In genomic region chr10:128179989-128180388, GRCm38 (mm10) we compare ENCODE assay signal across 8 mouse cellular contexts. TPM values are rescaled to one million over a fixed set of nuclear protein-coding genes. Genes with fewer than 3 reads are reported as not detected.
DNase-seq lines count a peak whose midpoint lies in the region; ATAC-seq lines count a peak whose summit lies in the region.

TSS of gene Rbms2 (minus strand) at chr10:128180297.

- H3K27me3 ChIP-seq in forebrain, embryonic 13.5 days, result no peaks in the 10 kb centered on the region
- H3K27me3 ChIP-seq in hindbrain, embryonic 13.5 days, result no peaks in the 10 kb centered on the region
- no peaks in the 10 kb centered on the region for H3K27me3 ChIP-seq in midbrain, embryonic 13.5 days

- H3K9ac ChIP-seq in forebrain, embryonic 13.5 days, result peak within 1 kb of the TSS; percentile 12; the same call in 1 of the 2 replicates
- no peak within 1 kb of the TSS for H3K9ac ChIP-seq in hindbrain, embryonic 13.5 days
- no peak within 1 kb of the TSS; the same call in 1 of the 2 replicates for H3K9ac ChIP-seq in midbrain, embryonic 13.5 days (replicated peaks)

- peak; percentile 49 for DNase-seq in NIH3T3 (ENCODE audit: low read depth)
- DNase-seq in left cerebral cortex, postnatal 4 days, result no peak
- no peak for DNase-seq in cerebellum, adult 8-10 months

- no peaks in the 10 kb centered on the region for H3K9me3 ChIP-seq in forebrain, embryonic 13.5 days (replicated peaks)
- no peaks in the 10 kb centered on the region for H3K9me3 ChIP-seq in hindbrain, embryonic 13.5 days
- H3K9me3 ChIP-seq in midbrain, embryonic 13.5 days, result no peaks in the 10 kb centered on the region

- no peak for ATAC-seq in CD4-positive, CD25-positive, alpha-beta regulatory T cell, adult 4 months
- no peak for ATAC-seq in forebrain, embryonic 13.5 days
- no peak for ATAC-seq in hindbrain, embryonic 13.5 days (ENCODE audit: low FRiP score)
- no peak for ATAC-seq in midbrain, embryonic 13.5 days
- no peak for ATAC-seq in frontal cortex, adult (ENCODE audit: low TSS enrichment)

- H3K4me2 ChIP-seq in forebrain, embryonic 13.5 days, result peak within 1 kb of the TSS; percentile 28
- peak within 1 kb of the TSS; percentile 26 for H3K4me2 ChIP-seq in hindbrain, embryonic 13.5 days
- H3K4me2 ChIP-seq in midbrain, embryonic 13.5 days (replicated peaks), result no peak within 1 kb of the TSS

- WGBS in forebrain, embryonic 13.5 days, result 2% methylated on average over 6 of the region's 6 CpGs
- WGBS in hindbrain, embryonic 13.5 days, result 3% methylated on average over 6 of the region's 6 CpGs
- WGBS in midbrain, embryonic 13.5 days, result 2% methylated on average over 6 of the region's 6 CpGs

- H3K4me1 ChIP-seq in forebrain, embryonic 13.5 days, result peaks cover 15% of the 10 kb centered on the region
- H3K4me1 ChIP-seq in hindbrain, embryonic 13.5 days (replicated peaks), result peaks cover 16% of the 10 kb centered on the region
- H3K4me1 ChIP-seq in midbrain, embryonic 13.5 days (replicated peaks), result peaks cover 12% of the 10 kb centered on the region

- H3K36me3 ChIP-seq in forebrain, embryonic 13.5 days (ENCODE audit: poor library complexity, severe bottlenecking), result no peaks in the 10 kb centered on the region
- no peaks in the 10 kb centered on the region for H3K36me3 ChIP-seq in hindbrain, embryonic 13.5 days
- H3K36me3 ChIP-seq in midbrain, embryonic 13.5 days, result no peaks in the 10 kb centered on the region

- H3K4me3 ChIP-seq in forebrain, embryonic 13.5 days, result no peak within 1 kb of the TSS
- H3K4me3 ChIP-seq in hindbrain, embryonic 13.5 days, result no peak within 1 kb of the TSS
- 0 out of 2 replicates have a peak within 1 kb of the TSS, but pooled peaks have one; percentile 1 for H3K4me3 ChIP-seq in midbrain, embryonic 13.5 days (replicated peaks)

- intact Hi-C loops in left cerebral cortex, postnatal 4 days (cut with DNase I), result no loop called here

- no peak within 1 kb of the TSS for H3K27ac ChIP-seq in forebrain, embryonic 13.5 days
- no peak within 1 kb of the TSS for H3K27ac ChIP-seq in hindbrain, embryonic 13.5 days
- H3K27ac ChIP-seq in midbrain, embryonic 13.5 days, result no peak within 1 kb of the TSS

RNA-seq across cellular contexts. Expression of gene Rbms2, which starts in this region (rescaled TPM):
- polyA plus RNA-seq in CD4-positive, CD25-positive, alpha-beta regulatory T cell, adult 4 months (2017; shearing (Covaris generic)), result 10 to 100 TPM; 24.9 to 31.7 TPM
- polyA plus RNA-seq in forebrain, embryonic 13.5 days (2015; fragmentation: Nextera tagmentation; extraction: Ambion mirVana), result 12.6 and 12.9 TPM in 2 replicates
- 11.1 and 13.1 TPM in 2 replicates for polyA plus RNA-seq in hindbrain, embryonic 13.5 days (2015; fragmentation: Nextera tagmentation; extraction: Ambion mirVana)
- total RNA-seq in left cerebral cortex, postnatal 4 days (2021), result 10 to 100 TPM; 12.7 to 13.0 TPM
- 9.8 and 10.9 TPM in 2 replicates for polyA plus RNA-seq in midbrain, embryonic 13.5 days (2015; fragmentation: Nextera tagmentation; extraction: Ambion mirVana)
